Mouse (Mus musculus) gastrocnemius, postnatal 10 days (tissue): ENCODE measurements around the gene Ccdc194. TPM values are rescaled to one million over a fixed set of nuclear protein-coding genes. Genes with fewer than 3 reads are reported as not detected.

Source experiments
- DNase-seq: peaks from one replicate; pipeline ENCODE4 v3.0.0; 2021; ENCODE audit warnings: mixed read lengths
- total RNA-seq, 2 experiments: library from RNA; stranded (reverse); gene quantifications; 2 replicates each; pipeline ENCODE4 v1.2.3; 2021

Ccdc194 gene
- total RNA-seq, 2 experiments from 2014 or later, result 0.21 to 2.5 TPM

DNA sequence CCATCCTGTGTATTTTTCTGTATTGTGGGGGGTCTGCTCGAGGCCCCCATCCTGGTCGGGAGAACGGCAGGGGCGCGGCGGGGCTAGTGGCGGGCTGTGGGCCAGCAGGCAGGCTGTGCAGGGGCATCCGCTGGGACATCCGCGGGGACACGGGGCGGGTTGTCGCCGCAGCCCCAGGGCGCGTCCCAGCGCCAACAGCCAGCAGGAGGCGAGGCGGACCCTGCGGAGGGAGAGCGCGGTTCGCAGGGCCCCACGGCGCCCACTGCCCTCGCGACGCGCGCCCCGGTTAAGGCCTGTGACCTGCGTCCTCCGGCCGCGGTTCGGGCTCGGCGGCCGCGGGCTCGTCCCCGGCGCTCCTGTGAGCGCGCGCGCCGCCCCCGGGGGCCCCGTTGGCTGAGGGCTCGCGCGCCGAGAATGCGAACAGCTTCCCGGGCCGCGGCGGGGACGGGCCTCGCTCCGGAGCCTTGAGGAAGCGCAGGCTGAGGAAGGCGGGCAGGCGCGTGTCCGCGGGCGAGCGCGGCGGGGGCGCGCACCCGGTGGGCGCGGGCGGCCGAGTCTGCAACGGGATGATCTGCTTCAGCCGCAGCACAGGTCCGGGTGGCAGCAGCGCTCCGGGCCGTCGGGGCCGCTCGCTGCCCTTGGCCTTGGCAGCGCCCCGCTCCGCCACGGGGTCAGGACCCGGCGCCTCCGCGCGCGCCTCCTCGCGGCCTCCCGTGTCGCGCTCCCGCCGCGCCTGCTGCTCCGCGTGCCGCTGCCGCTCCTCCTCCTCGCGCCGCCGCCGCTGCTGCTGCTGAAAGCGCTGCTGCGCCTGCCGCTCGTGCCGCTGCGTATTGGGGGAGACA, 49.2 kb downstream of the Ccdc194 start:
- DNase-seq, result peak; percentile 86

DNA sequence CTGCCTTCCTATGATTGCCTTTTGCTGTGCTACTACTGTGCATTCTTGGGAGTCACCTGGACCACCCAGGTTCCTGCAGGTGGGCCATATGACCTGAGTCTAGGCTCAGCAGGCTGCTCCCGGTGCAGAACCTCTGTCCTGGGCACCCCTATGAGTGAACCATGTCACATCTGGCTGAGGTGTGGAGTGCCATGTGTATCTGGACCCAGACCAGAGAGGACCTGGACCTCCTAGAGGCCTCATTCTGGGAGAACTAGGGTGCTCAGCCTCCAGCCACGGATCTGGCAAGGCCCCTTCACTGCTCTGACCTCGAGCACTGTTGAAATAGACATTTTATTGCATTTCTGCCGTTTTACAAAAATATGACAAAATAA, 49.8 kb downstream of the Ccdc194 start:
- DNase-seq, result no peak

- DNase-seq, result no peak
Observed at GRCm38 (mm10) chr8:71474785-71475701, 50.5 kb downstream of the Ccdc194 start.

- DNase-seq, result no peak
Observed at GRCm38 (mm10) chr8:71474344-71474743, 51.2 kb downstream of the Ccdc194 start.

GRCm38 (mm10) chr8:71472601-71473386, 52.7 kb downstream of the Ccdc194 start:
- no peak for DNase-seq

DNA sequence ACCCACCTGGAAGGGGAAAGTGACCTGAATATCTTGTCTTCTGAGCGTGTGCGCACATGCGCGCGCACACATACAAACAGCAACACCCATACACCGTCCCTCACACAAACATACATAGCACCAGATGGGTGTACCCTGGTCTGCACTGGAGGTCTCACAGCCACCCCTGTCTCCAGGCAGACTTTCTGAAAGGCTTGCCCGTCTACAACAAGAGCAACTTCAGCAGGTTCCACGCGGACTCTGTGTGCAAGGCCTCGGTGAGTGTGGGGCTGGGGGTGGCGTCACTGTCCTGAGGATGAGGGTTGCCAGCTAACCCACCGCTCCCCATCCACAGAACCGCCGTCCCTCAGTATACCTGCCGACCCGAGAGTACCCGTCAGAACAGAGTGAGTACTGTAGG, 53.6 kb downstream of the Ccdc194 start:
- no peak for DNase-seq

GRCm38 (mm10) chr8:71470913-71471255, 54.6 kb downstream of the Ccdc194 start:
- DNase-seq, result no peak

DNA sequence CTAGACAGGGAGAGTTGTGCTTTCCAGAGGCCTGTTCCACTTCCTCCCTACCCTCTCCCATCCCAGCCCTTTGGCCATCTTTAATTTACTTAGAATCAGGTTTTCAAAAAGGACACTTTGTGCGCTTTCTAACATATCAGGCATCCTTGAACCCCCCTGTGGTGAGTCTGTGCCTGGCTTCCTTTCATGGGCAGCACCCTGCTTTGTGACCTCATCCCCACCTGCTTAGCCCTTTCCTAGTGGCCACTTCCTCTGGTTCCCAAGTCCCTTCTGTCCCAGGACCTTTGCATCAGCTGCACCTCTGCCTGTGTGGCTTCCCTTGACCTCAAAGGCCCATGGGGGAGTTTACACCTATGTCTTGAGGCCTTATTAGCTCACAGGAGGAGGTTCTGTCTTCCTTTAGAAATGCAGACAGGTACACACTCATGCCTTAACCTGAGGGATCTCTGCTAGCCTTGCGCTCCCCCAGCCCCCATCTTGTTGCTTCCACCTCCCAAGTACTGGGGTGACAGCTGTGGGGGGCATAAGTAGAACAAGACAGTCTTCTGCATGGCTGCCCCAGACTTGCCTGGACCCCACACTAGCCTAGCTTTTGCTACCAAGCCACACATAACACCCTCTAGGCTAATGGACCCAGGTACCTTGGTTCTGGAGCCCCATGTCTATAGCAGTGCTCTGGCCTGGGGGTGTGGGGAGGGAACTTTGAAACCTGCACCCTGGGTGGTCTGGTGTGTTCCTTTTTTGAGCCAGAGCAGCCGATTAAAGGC, 55.2 kb downstream of the Ccdc194 start:
- DNase-seq, result no peak

Other genes with a start within 250 kb of the Ccdc194 start
- 100 to 1,000 TPM; 124 to 132 TPM for gene Use1, start 158.9 kb downstream of the Ccdc194 start, total RNA-seq
- 1 to 10 TPM; 7.4 to 8.1 TPM for gene Ocel1, start 154.4 kb downstream of the Ccdc194 start, total RNA-seq
- gene Nr2f6, start 143.8 kb downstream of the Ccdc194 start, total RNA-seq, result 10 to 100 TPM; 23.2 to 29.7 TPM
- 10 to 100 TPM; 11.7 to 18.1 TPM for gene Ushbp1, start 129.9 kb downstream of the Ccdc194 start, total RNA-seq
- gene Babam1, start 128.8 kb downstream of the Ccdc194 start, total RNA-seq, result 10 to 100 TPM; 68.5 to 70.4 TPM
- gene Ankle1, start 119.7 kb downstream of the Ccdc194 start, total RNA-seq, result 1 to 10 TPM; 1.7 to 2.1 TPM
- 10 to 100 TPM; 36.1 to 38.9 TPM for gene Abhd8, start 62.1 kb downstream of the Ccdc194 start, total RNA-seq
- gene Mrpl34, start 60.8 kb downstream of the Ccdc194 start, total RNA-seq, result 10 to 100 TPM; 34.7 to 39.7 TPM
- gene Dda1, start 56.5 kb downstream of the Ccdc194 start, total RNA-seq, result 10 to 100 TPM; 34.8 to 35.8 TPM
- gene Ano8, start 39.7 kb downstream of the Ccdc194 start, total RNA-seq, result 10 to 100 TPM; 16.6 to 20.1 TPM
- 10 to 100 TPM in 1 of 2 experiments, 1 to 10 TPM in 1; 8.8 to 12.4 TPM for gene Gtpbp3, start 37.6 kb downstream of the Ccdc194 start, total RNA-seq
- gene Plvap, start 14.0 kb downstream of the Ccdc194 start, total RNA-seq, result 10 to 100 TPM; 10.7 to 14.2 TPM
- gene Bst2, start 11.7 kb upstream of the Ccdc194 start, total RNA-seq, result 10 to 100 TPM; 10.0 to 12.0 TPM
- 10 to 100 TPM; 21.8 to 25.5 TPM for gene Mvb12a, start 17.2 kb upstream of the Ccdc194 start, total RNA-seq
- under 1 TPM in 1 of 2 experiments, not detected in 1; 0.14 TPM for gene Tmem221, start 33.2 kb upstream of the Ccdc194 start, total RNA-seq
- under 1 TPM in 1 of 2 experiments, not detected in 1; 0.14 TPM for gene Nxnl1, start 40.9 kb upstream of the Ccdc194 start, total RNA-seq
- gene Slc27a1, start 43.2 kb upstream of the Ccdc194 start, total RNA-seq, result 10 to 100 TPM; 39.7 to 41.1 TPM
- 10 to 100 TPM; 49.3 to 54.5 TPM for gene Pgls, start 66.5 kb upstream of the Ccdc194 start, total RNA-seq
- 1 to 10 TPM in 1 of 2 experiments, under 1 TPM in 1; 0.40 to 3.3 TPM for gene Fam129c, start 71.9 kb upstream of the Ccdc194 start, total RNA-seq
- gene Colgalt1, start 85.3 kb upstream of the Ccdc194 start, total RNA-seq, result 10 to 100 TPM; 43.3 to 56.1 TPM
- under 1 TPM; 0.38 to 0.45 TPM for gene Unc13a, start 146.0 kb upstream of the Ccdc194 start, total RNA-seq
- gene Jak3, start 150.6 kb upstream of the Ccdc194 start, total RNA-seq, result 1 to 10 TPM; 3.9 to 5.8 TPM
- gene Insl3, start 163.5 kb upstream of the Ccdc194 start, total RNA-seq, result 1 to 10 TPM; 3.1 to 3.7 TPM
- gene B3gnt3, start 176.1 kb upstream of the Ccdc194 start, total RNA-seq, result 1 to 10 TPM; 4.7 to 5.2 TPM
- 1 to 10 TPM in 1 of 2 experiments, under 1 TPM in 1; 0.26 to 1.2 TPM for gene Fcho1, start 200.0 kb upstream of the Ccdc194 start, total RNA-seq